Mouse (Mus musculus): ENCODE measurements around the gene Scml4. TPM values are rescaled to one million over a fixed set of nuclear protein-coding genes. Genes with fewer than 3 reads are reported as not detected.

Gene Scml4
- polyA plus RNA-seq, 1 experiment from 2014 or later = 0.76 TPM

GRCm38 (mm10) chr10:42973537-42973936 lies 113.4 kb downstream of the Scml4 start:
- H3K4me1 ChIP-seq (ENCODE audit: control insufficient read depth in 2 of 2, insufficient read depth in 2 of 2, low read length in 2 of 2) = peaks cover 0 to 2% of the 10 kb centered on the region in 2 experiments; a peak in 1 of 4 replicates
- H3K9me3 ChIP-seq (ENCODE audit: control insufficient read depth, low read length) = no peaks in the 10 kb centered on the region
- H3K27ac ChIP-seq (replicated peaks in 1 of 2; ENCODE audit: control insufficient read depth in 1 of 2, insufficient read depth in 1 of 2, low read depth in 2 of 2, low read length in 2 of 2) = no peak overlapping the region
- no peak overlapping the region for H3K4me3 ChIP-seq (ENCODE audit: control insufficient read depth in 1 of 2, insufficient read depth in 1 of 2, low read depth in 1 of 2, low read length in 2 of 2)
- H3K36me3 ChIP-seq (ENCODE audit: control insufficient read depth, insufficient read depth, low read length) = no peaks in the 10 kb centered on the region
- H3K4me2 ChIP-seq (ENCODE audit: low read length) = no peak overlapping the region
- H3K27me3 ChIP-seq (ENCODE audit: control insufficient read depth, insufficient read depth, low read length) = no peaks in the 10 kb centered on the region; the same call in 1 of the 2 replicates
- ATAC-seq (ENCODE audit: insufficient number of reproducible peaks, insufficient read depth, low FRiP score, low read depth) = no peak
- 64% methylated on average over 4 of the region's 4 CpGs for WGBS
- H3K9ac ChIP-seq (ENCODE audit: low read length) = no peak overlapping the region

GRCm38 (mm10) chr10:42976577-42976976 lies 116.4 kb downstream of the Scml4 start:
- 80% methylated on average over 6 of the region's 6 CpGs for WGBS
- no peak for ATAC-seq (ENCODE audit: insufficient number of reproducible peaks, insufficient read depth, low FRiP score, low read depth)
- no peak overlapping the region for H3K27ac ChIP-seq (replicated peaks in 1 of 2; ENCODE audit: control insufficient read depth in 1 of 2, insufficient read depth in 1 of 2, low read depth in 2 of 2, low read length in 2 of 2)
- H3K36me3 ChIP-seq (ENCODE audit: control insufficient read depth, insufficient read depth, low read length) = no peaks in the 10 kb centered on the region
- no peak overlapping the region for H3K4me3 ChIP-seq (ENCODE audit: control insufficient read depth in 1 of 2, insufficient read depth in 1 of 2, low read depth in 1 of 2, low read length in 2 of 2)
- H3K9ac ChIP-seq (ENCODE audit: low read length) = no peak overlapping the region
- H3K9me3 ChIP-seq (ENCODE audit: control insufficient read depth, low read length) = no peaks in the 10 kb centered on the region
- no peaks in the 10 kb centered on the region; the same call in 1 of the 2 replicates for H3K27me3 ChIP-seq (ENCODE audit: control insufficient read depth, insufficient read depth, low read length)
- peaks cover 0 to 2% of the 10 kb centered on the region in 2 experiments; a peak in 1 of 4 replicates for H3K4me1 ChIP-seq (ENCODE audit: control insufficient read depth in 2 of 2, insufficient read depth in 2 of 2, low read length in 2 of 2)
- no peak overlapping the region for H3K4me2 ChIP-seq (ENCODE audit: low read length)

GRCm38 (mm10) chr10:42978346-42978745 lies 118.2 kb downstream of the Scml4 start:
- H3K4me3 ChIP-seq (ENCODE audit: control insufficient read depth in 1 of 2, insufficient read depth in 1 of 2, low read depth in 1 of 2, low read length in 2 of 2) = no peak overlapping the region
- 70% methylated on average over 3 of the region's 3 CpGs for WGBS
- H3K27me3 ChIP-seq (ENCODE audit: control insufficient read depth, insufficient read depth, low read length) = 0 out of 2 replicates have a peak, but pooled peaks cover 4% of the 10 kb centered on the region
- no peak overlapping the region for H3K9ac ChIP-seq (ENCODE audit: low read length)
- no peaks in the 10 kb centered on the region for H3K9me3 ChIP-seq (ENCODE audit: control insufficient read depth, low read length)
- no peaks in the 10 kb centered on the region for H3K36me3 ChIP-seq (ENCODE audit: control insufficient read depth, insufficient read depth, low read length)
- H3K27ac ChIP-seq (replicated peaks in 1 of 2; ENCODE audit: control insufficient read depth in 1 of 2, insufficient read depth in 1 of 2, low read depth in 2 of 2, low read length in 2 of 2) = no peak overlapping the region
- ATAC-seq (ENCODE audit: insufficient number of reproducible peaks, insufficient read depth, low FRiP score, low read depth) = no peak
- no peak overlapping the region for H3K4me2 ChIP-seq (ENCODE audit: low read length)
- no peaks in the 10 kb centered on the region for H3K4me1 ChIP-seq (ENCODE audit: control insufficient read depth in 2 of 2, insufficient read depth in 2 of 2, low read length in 2 of 2)

GRCm38 (mm10) chr10:42980999-42981757 lies 121.0 kb downstream of the Scml4 start:
- Histone ChIP-seq H3K4me1 (ENCODE audit: control insufficient read depth in 2 of 2, insufficient read depth in 2 of 2, low read length in 2 of 2) (no peaks in the 10 kb centered on the region), H3K9ac (ENCODE audit: low read length) (no peak overlapping the region), H3K36me3 (ENCODE audit: control insufficient read depth, insufficient read depth, low read length) (no peaks in the 10 kb centered on the region), H3K4me2 (ENCODE audit: low read length) (no peak overlapping the region), H3K27ac (replicated peaks in 1 of 2; ENCODE audit: control insufficient read depth in 1 of 2, insufficient read depth in 1 of 2, low read depth in 2 of 2, low read length in 2 of 2) (no peak overlapping the region), H3K27me3 (ENCODE audit: control insufficient read depth, insufficient read depth, low read length) (0 out of 2 replicates have a peak, but pooled peaks cover 4% of the 10 kb centered on the region), H3K4me3 (ENCODE audit: control insufficient read depth in 1 of 2, insufficient read depth in 1 of 2, low read depth in 1 of 2, low read length in 2 of 2) (no peak overlapping the region), H3K9me3 (ENCODE audit: control insufficient read depth, low read length) (no peaks in the 10 kb centered on the region)
- ATAC-seq (ENCODE audit: insufficient number of reproducible peaks, insufficient read depth, low FRiP score, low read depth) = no peak
- 66% methylated on average over 7 of the region's 7 CpGs for WGBS

GRCm38 (mm10) chr10:42984886-42985285 lies 124.7 kb downstream of the Scml4 start:
- Histone ChIP-seq H3K4me2 (ENCODE audit: low read length) (no peak overlapping the region), H3K4me1 (ENCODE audit: control insufficient read depth in 2 of 2, insufficient read depth in 2 of 2, low read length in 2 of 2) (no peaks in the 10 kb centered on the region), H3K27me3 (ENCODE audit: control insufficient read depth, insufficient read depth, low read length) (0 out of 2 replicates have a peak, but pooled peaks cover 4% of the 10 kb centered on the region), H3K9ac (ENCODE audit: low read length) (no peak overlapping the region), H3K27ac (replicated peaks in 1 of 2; ENCODE audit: control insufficient read depth in 1 of 2, insufficient read depth in 1 of 2, low read depth in 2 of 2, low read length in 2 of 2) (no peak overlapping the region), H3K36me3 (ENCODE audit: control insufficient read depth, insufficient read depth, low read length) (no peaks in the 10 kb centered on the region), H3K9me3 (ENCODE audit: control insufficient read depth, low read length) (no peaks in the 10 kb centered on the region), H3K4me3 (ENCODE audit: control insufficient read depth in 1 of 2, insufficient read depth in 1 of 2, low read depth in 1 of 2, low read length in 2 of 2) (no peak overlapping the region)
- WGBS = 59% methylated on average over 4 of the region's 4 CpGs
- no peak for ATAC-seq (ENCODE audit: insufficient number of reproducible peaks, insufficient read depth, low FRiP score, low read depth)

- Histone ChIP-seq H3K4me1 (ENCODE audit: control insufficient read depth in 2 of 2, insufficient read depth in 2 of 2, low read length in 2 of 2) (no peaks in the 10 kb centered on the region), H3K9ac (ENCODE audit: low read length) (no peak overlapping the region), H3K27ac (replicated peaks in 1 of 2; ENCODE audit: control insufficient read depth in 1 of 2, insufficient read depth in 1 of 2, low read depth in 2 of 2, low read length in 2 of 2) (no peak overlapping the region), H3K9me3 (ENCODE audit: control insufficient read depth, low read length) (no peaks in the 10 kb centered on the region), H3K36me3 (ENCODE audit: control insufficient read depth, insufficient read depth, low read length) (no peaks in the 10 kb centered on the region), H3K4me2 (ENCODE audit: low read length) (no peak overlapping the region), H3K4me3 (ENCODE audit: control insufficient read depth in 1 of 2, insufficient read depth in 1 of 2, low read depth in 1 of 2, low read length in 2 of 2) (no peak overlapping the region), H3K27me3 (ENCODE audit: control insufficient read depth, insufficient read depth, low read length) (0 out of 2 replicates have a peak, but pooled peaks cover 3% of the 10 kb centered on the region)
- WGBS = 16% methylated on average over 6 of the region's 6 CpGs
- peak; percentile 67; the same call in 1 of the 2 replicates for ATAC-seq (ENCODE audit: insufficient number of reproducible peaks, insufficient read depth, low FRiP score, low read depth)
Measured at GRCm38 (mm10) chr10:42987594-42988052, 127.5 kb downstream of the Scml4 start.

- ATAC-seq (ENCODE audit: insufficient number of reproducible peaks, insufficient read depth, low FRiP score, low read depth) = no peak
- 57% methylated on average over 15 of the region's 15 CpGs for WGBS
- Histone ChIP-seq H3K9ac (ENCODE audit: low read length) (no peak overlapping the region), H3K4me1 (ENCODE audit: control insufficient read depth in 2 of 2, insufficient read depth in 2 of 2, low read length in 2 of 2) (no peaks in the 10 kb centered on the region), H3K27ac (replicated peaks in 1 of 2; ENCODE audit: control insufficient read depth in 1 of 2, insufficient read depth in 1 of 2, low read depth in 2 of 2, low read length in 2 of 2) (no peak overlapping the region), H3K36me3 (ENCODE audit: control insufficient read depth, insufficient read depth, low read length) (no peaks in the 10 kb centered on the region), H3K9me3 (ENCODE audit: control insufficient read depth, low read length) (no peaks in the 10 kb centered on the region), H3K4me3 (ENCODE audit: control insufficient read depth in 1 of 2, insufficient read depth in 1 of 2, low read depth in 1 of 2, low read length in 2 of 2) (no peak overlapping the region), H3K4me2 (ENCODE audit: low read length) (no peak overlapping the region), H3K27me3 (ENCODE audit: control insufficient read depth, insufficient read depth, low read length) (0 out of 2 replicates have a peak, but pooled peaks cover 3% of the 10 kb centered on the region)
Measured at GRCm38 (mm10) chr10:42988627-42989026, 128.5 kb downstream of the Scml4 start.
